Mouse (Mus musculus) kidney, adult 2 months (tissue): ENCODE data around the gene Krtap8-1. TPM values are rescaled to one million over a fixed set of nuclear protein-coding genes. Genes with fewer than 3 reads are reported as not detected.

Experiments used
- DNase-seq: peaks from one replicate; pipeline ENCODE4 v3.0.0; 2021
- H3K27ac ChIP-seq: fragments of 200-500 bp; 2 replicates; pipeline ENCODE4 v1.5.1; 2012; ENCODE audit warnings: low read depth, low read length, control low read depth, inconsistent platforms; ENCODE audit not compliant: insufficient read depth
- H3K27me3 ChIP-seq: fragments of 200-500 bp; replicated peaks from 2 replicates; pipeline ENCODE4 v1.6.1; 2012; ENCODE audit warnings: mild to moderate bottlenecking, moderate library complexity, low read length, inconsistent platforms; ENCODE audit not compliant: control insufficient read depth, insufficient read depth
- H3K36me3 ChIP-seq: fragments of 200-500 bp; 2 replicates; pipeline ENCODE4 v1.6.1; 2012; ENCODE audit warnings: mild to moderate bottlenecking, moderate library complexity, low read length, inconsistent platforms; ENCODE audit not compliant: control insufficient read depth, insufficient read depth
- H3K4me1 ChIP-seq: fragments of 200-500 bp; 2 replicates; pipeline ENCODE4 v1.6.1; 2011; ENCODE audit warnings: low read length; ENCODE audit not compliant: control insufficient read depth, insufficient read depth
- H3K4me3 ChIP-seq: fragments of 200-500 bp; 2 replicates; pipeline ENCODE4 v1.5.1; 2011; ENCODE audit warnings: mild to moderate bottlenecking, low read depth, low read length, control low read depth; ENCODE audit not compliant: insufficient read depth
- CTCF ChIP-seq: fragments of 200-500 bp; conservative IDR thresholded peaks from 2 replicates; pipeline ENCODE4 v1.5.1; 2011; ENCODE audit warnings: low read depth, mild to moderate bottlenecking, control low read depth, low read length, moderate library complexity, mixed read lengths; ENCODE audit not compliant: insufficient read depth, insufficient read length
- POLR2A ChIP-seq: fragments of 200-500 bp; IDR thresholded peaks from one replicate; pipeline ENCODE4 v1.6.1; 2011; ENCODE audit warnings: low read depth, low read length, control low read depth
- WGBS: fragments of 180-500 bp; shearing (Covaris S2); methylation state at CpG from one replicate; pipeline ENCODE4 v1.1.7; 2018; 5-methylcytosine and 5-hydroxymethylcytosine counted together
- polyA plus RNA-seq: library from polyadenylated mRNA; depleted of rRNA; stranded (reverse); fragments of >200 nt; gene quantifications from 2 replicates; pipeline ENCODE4 v1.2.3, GENCODE M21; 2012

Krtap8-1 gene
- polyA plus RNA-seq, 1 experiment = not detected

- TF ChIP-seq CTCF = peak; percentile 71
- TF ChIP-seq POLR2A = no peak
- WGBS = 51% methylated on average over 9 of the region's 9 CpGs
- H3K27me3 ChIP-seq = no peaks in the 10 kb centered on the region
- peak; percentile 35 for DNase-seq
- H3K36me3 ChIP-seq = no peaks in the 10 kb centered on the region
- no peak overlapping the region for H3K4me3 ChIP-seq
- no peaks in the 10 kb centered on the region for H3K4me1 ChIP-seq
- H3K27ac ChIP-seq = no peak overlapping the region
Measured at GRCm38 (mm10) chr16:89517635-89518034, 29.9 kb upstream of the Krtap8-1 start.

DNA sequence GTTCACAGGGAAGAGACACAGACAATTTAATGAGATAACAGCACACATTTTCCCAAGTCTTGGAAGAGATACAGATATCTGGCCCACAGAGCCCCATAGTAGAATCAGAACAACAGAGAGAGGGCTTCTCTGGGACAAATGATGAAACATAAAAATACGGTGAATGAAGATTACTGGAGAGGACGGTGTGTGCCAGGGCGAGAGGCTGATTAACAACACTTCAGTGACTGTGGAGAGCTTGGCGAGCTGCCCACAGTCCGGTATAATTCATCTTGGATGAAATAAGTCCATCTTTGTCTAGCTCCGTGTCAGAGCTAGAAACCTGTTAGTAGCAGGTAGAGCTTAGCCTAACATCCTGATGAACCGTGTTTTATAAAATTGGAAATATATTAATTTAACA is 25.7 kb upstream of the Krtap8-1 start:
- Histone ChIP-seq H3K27ac (no peak overlapping the region), H3K4me3 (no peak overlapping the region), H3K27me3 (no peaks in the 10 kb centered on the region), H3K36me3 (no peaks in the 10 kb centered on the region), H3K4me1 (no peaks in the 10 kb centered on the region)
- TF ChIP-seq POLR2A (no peak), CTCF (no peak)
- DNase-seq = no peak
- 68% methylated on average over 7 of the region's 7 CpGs for WGBS

DNA sequence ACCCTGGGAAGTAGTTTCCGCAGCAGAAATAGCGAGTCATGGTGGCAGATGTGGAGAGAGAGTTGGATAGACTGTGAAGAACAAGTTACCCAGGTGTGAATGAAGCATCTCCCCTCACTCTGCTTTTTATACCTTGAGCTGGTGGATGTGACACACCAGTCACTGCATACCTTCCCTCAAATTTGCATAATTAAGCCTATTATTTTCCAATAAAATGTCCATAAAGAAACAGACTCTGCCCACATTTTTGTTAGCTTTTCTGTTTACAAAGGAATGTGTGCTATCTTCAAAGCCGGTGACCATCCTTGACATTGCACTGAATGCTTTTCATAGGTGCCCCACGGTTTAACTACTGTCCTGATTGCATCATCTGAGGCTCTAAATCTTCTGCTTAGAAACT is 20.5 kb upstream of the Krtap8-1 start, which contains the start of gene Krtap7-1:
TSS of gene Krtap7-1 (minus strand) at position 101 of the 400 bp plus-strand sequence.
- no peak for DNase-seq
- Histone ChIP-seq H3K4me1 (no peaks in the 10 kb centered on the region), H3K36me3 (no peaks in the 10 kb centered on the region), H3K27me3 (no peaks in the 10 kb centered on the region), H3K4me3 (no peak within 1 kb of the TSS), H3K27ac (no peak within 1 kb of the TSS)
- 82% methylated on average over 4 of the region's 4 CpGs for WGBS
- no peak for TF ChIP-seq CTCF
- no peak for TF ChIP-seq POLR2A

DNA sequence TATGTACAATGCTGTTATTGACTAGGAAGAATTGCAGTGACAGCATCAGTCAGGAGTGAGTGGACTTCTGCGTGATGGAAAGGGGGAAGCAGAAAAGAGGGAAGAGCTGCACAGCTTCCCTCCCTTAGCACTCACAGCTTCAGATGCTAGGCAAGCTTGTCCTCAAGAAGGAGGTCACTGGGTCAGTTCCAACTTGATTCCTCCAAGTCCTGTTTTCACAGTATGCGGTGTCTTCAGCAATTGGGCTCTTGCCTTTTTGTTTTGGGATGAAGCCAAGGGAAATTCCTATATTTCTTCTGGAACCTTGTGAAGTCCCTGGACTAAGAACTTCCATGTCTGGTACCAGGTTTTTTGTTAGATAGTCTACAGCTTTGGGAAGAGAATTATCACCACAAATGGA is 15.8 kb upstream of the Krtap8-1 start:
- Histone ChIP-seq H3K27ac (no peak overlapping the region), H3K27me3 (no peaks in the 10 kb centered on the region), H3K4me1 (no peaks in the 10 kb centered on the region), H3K36me3 (no peaks in the 10 kb centered on the region), H3K4me3 (no peak overlapping the region)
- DNase-seq = no peak
- WGBS = 74% methylated on average over 2 of the region's 2 CpGs
- no peak for TF ChIP-seq POLR2A
- TF ChIP-seq CTCF = no peak

GRCm38 (mm10) chr16:89501870-89502269 is 14.1 kb upstream of the Krtap8-1 start:
- 66% methylated on average over 5 of the region's 5 CpGs for WGBS
- H3K27ac ChIP-seq = no peak overlapping the region
- no peak for DNase-seq
- H3K27me3 ChIP-seq = no peaks in the 10 kb centered on the region
- H3K4me3 ChIP-seq = no peak overlapping the region
- no peak for TF ChIP-seq POLR2A
- TF ChIP-seq CTCF = no peak
- no peaks in the 10 kb centered on the region for H3K4me1 ChIP-seq
- no peaks in the 10 kb centered on the region for H3K36me3 ChIP-seq

GRCm38 (mm10) chr16:89497002-89497401 is 9.2 kb upstream of the Krtap8-1 start:
- no peak overlapping the region for H3K27ac ChIP-seq
- 91% methylated on average over 5 of the region's 5 CpGs for WGBS
- TF ChIP-seq POLR2A (no peak), CTCF (no peak)

GRCm38 (mm10) chr16:89495394-89496153 is 7.8 kb upstream of the Krtap8-1 start:
- Histone ChIP-seq H3K27ac (no peak overlapping the region), H3K36me3 (no peaks in the 10 kb centered on the region), H3K27me3 (no peaks in the 10 kb centered on the region), H3K4me1 (no peaks in the 10 kb centered on the region), H3K4me3 (no peak overlapping the region)
- DNase-seq = no peak
- 78% methylated on average over 7 of the region's 7 CpGs for WGBS
- TF ChIP-seq POLR2A (no peak), CTCF (no peak)

More at GRCm38 (mm10) chr16:89497002-89497401, 9.2 kb upstream of the Krtap8-1 start:
- H3K4me1 ChIP-seq = no peaks in the 10 kb centered on the region
- no peaks in the 10 kb centered on the region for H3K27me3 ChIP-seq
- no peak for DNase-seq
- no peak overlapping the region for H3K4me3 ChIP-seq
- no peaks in the 10 kb centered on the region for H3K36me3 ChIP-seq
